Mouse (Mus musculus) MEL (cell line): ENCODE data around the gene Creb3. TPM values are rescaled to one million over a fixed set of nuclear protein-coding genes. Genes with fewer than 3 reads are reported as not detected.
A peak's percentile ranks its signal among the peaks of the same experiment; 100 is the strongest.

Experiments
- DNase-seq: peaks from one replicate; pipeline ENCODE4 v3.0.0; 2011; ENCODE audit warnings: low read depth, low spot score
- H3K27ac ChIP-seq: 2 replicates; pipeline ENCODE4 v1.5.1; 2012; ENCODE audit warnings: low read depth, mild to moderate bottlenecking, control low read depth, low read length, moderate library complexity; ENCODE audit not compliant: control insufficient read depth
- H3K27me3 ChIP-seq, 2 experiments: fragments of 150-350 bp in 1 of 2; sonication (generic) in 1 of 2; 2 replicates each; pipeline ENCODE4 v1.6.1; 2012; ENCODE audit warnings: low read length in 2 of 2, mild to moderate bottlenecking in 2 of 2, improper control_type of control experiment in 1 of 2, moderate library complexity in 1 of 2; ENCODE audit not compliant: insufficient read depth in 2 of 2, control insufficient read depth in 1 of 2
- H3K36me3 ChIP-seq, 2 experiments: 2 replicates each; pipeline ENCODE4 v1.6.1; 2012 to 2014; ENCODE audit warnings: low read length in 2 of 2, improper control_type of control experiment in 1 of 2, inconsistent platforms in 1 of 2, mild to moderate bottlenecking in 1 of 2; ENCODE audit not compliant: insufficient read depth in 2 of 2, control insufficient read depth in 1 of 2
- H3K4me1 ChIP-seq, 2 experiments: fragments of 150-350 bp in 1 of 2; sonication (generic) in 1 of 2; 2 replicates each; pipeline ENCODE4 v1.6.1; 2012; ENCODE audit warnings: low read length in 2 of 2, improper control_type of control experiment in 1 of 2, mild to moderate bottlenecking in 1 of 2; ENCODE audit not compliant: insufficient read depth in 2 of 2, control insufficient read depth in 1 of 2
- H3K4me3 ChIP-seq, 2 experiments: fragments of 150-350 bp in 1 of 2; sonication (generic) in 1 of 2; 2 replicates each; pipeline ENCODE4 v1.5.1; 2012; ENCODE audit warnings: low read depth in 2 of 2, low read length in 2 of 2, mild to moderate bottlenecking in 2 of 2, moderate library complexity in 2 of 2, control low read depth in 1 of 2, improper control_type of control experiment in 1 of 2; ENCODE audit not compliant: control insufficient read depth in 1 of 2, insufficient read depth in 1 of 2
- H3K79me2 ChIP-seq: 2 replicates; pipeline ENCODE4 v1.6.1; 2012; ENCODE audit warnings: mild to moderate bottlenecking, low read length, moderate library complexity; ENCODE audit not compliant: control insufficient read depth, poor library complexity, insufficient read depth
- H3K9ac ChIP-seq: 2 replicates; pipeline ENCODE4 v1.6.1; 2012; ENCODE audit warnings: low read depth, mild to moderate bottlenecking, control low read depth, low read length, moderate library complexity; ENCODE audit not compliant: control insufficient read depth, poor library complexity, severe bottlenecking
- H3K9me3 ChIP-seq: fragments of 150-350 bp; sonication (generic); replicated peaks from 2 replicates; pipeline ENCODE4 v1.6.1; 2012; ENCODE audit warnings: mild to moderate bottlenecking, low read length, improper control_type of control experiment, moderate library complexity; ENCODE audit not compliant: insufficient read depth
- CHD1 ChIP-seq: IDR thresholded peaks from 2 replicates; pipeline ENCODE4 v1.6.1; 2012; ENCODE audit warnings: low read depth, mild to moderate bottlenecking, inconsistent platforms, low read length, improper control_type of control experiment
- EP300 ChIP-seq, 2 experiments: IDR thresholded peaks; 2 replicates each; pipeline ENCODE4 v1.6.1; 2011; ENCODE audit warnings: improper control_type of control experiment in 2 of 2, low read length in 2 of 2, low read depth in 1 of 2, mild to moderate bottlenecking in 1 of 2
- ETS1 ChIP-seq: IDR thresholded peaks from 2 replicates; pipeline ENCODE4 v1.6.1; 2012; ENCODE audit warnings: low read depth, mild to moderate bottlenecking, inconsistent platforms, low read length, improper control_type of control experiment, moderate library complexity
- GATA1 ChIP-seq: IDR thresholded peaks from 2 replicates; pipeline ENCODE4 v1.6.1; 2011; ENCODE audit warnings: low read depth, low read length, improper control_type of control experiment
- HCFC1 ChIP-seq: IDR thresholded peaks from 2 replicates; pipeline ENCODE4 v1.6.1; 2012; ENCODE audit warnings: low read depth, mild to moderate bottlenecking, inconsistent platforms, low read length, improper control_type of control experiment, moderate library complexity
- MAFK ChIP-seq: IDR thresholded peaks from 2 replicates; pipeline ENCODE4 v1.6.1; 2011; ENCODE audit warnings: low read depth, mild to moderate bottlenecking, low read length, improper control_type of control experiment, borderline replicate concordance
- MAX ChIP-seq: IDR thresholded peaks from 2 replicates; pipeline ENCODE4 v1.6.1; 2011; ENCODE audit warnings: low read length, improper control_type of control experiment
- MAZ ChIP-seq: IDR thresholded peaks from 2 replicates; pipeline ENCODE4 v1.6.1; 2012; ENCODE audit warnings: low read depth, mild to moderate bottlenecking, inconsistent platforms, low read length, improper control_type of control experiment
- MYB ChIP-seq: IDR thresholded peaks from 2 replicates; pipeline ENCODE4 v1.6.1; 2011; ENCODE audit warnings: mild to moderate bottlenecking, low read depth, low read length, improper control_type of control experiment
- POLR2AphosphoS2 ChIP-seq: IDR thresholded peaks from 2 replicates; pipeline ENCODE4 v1.6.1; 2011; ENCODE audit warnings: low read length, improper control_type of control experiment
- RCOR1 ChIP-seq: IDR thresholded peaks from 2 replicates; pipeline ENCODE4 v1.6.1; 2012; ENCODE audit warnings: low read depth, mild to moderate bottlenecking, inconsistent platforms, low read length, improper control_type of control experiment
- SIN3A ChIP-seq: IDR thresholded peaks from 2 replicates; pipeline ENCODE4 v1.6.1; 2012; ENCODE audit warnings: low read length, improper control_type of control experiment, inconsistent platforms
- TAL1 ChIP-seq: IDR thresholded peaks from 2 replicates; pipeline ENCODE4 v1.6.1; 2012; ENCODE audit warnings: mild to moderate bottlenecking, inconsistent platforms, low read length, moderate library complexity, mixed read lengths
- TBP ChIP-seq: IDR thresholded peaks from 2 replicates; pipeline ENCODE4 v1.8.0; 2011; ENCODE audit warnings: low read depth, low read length, improper control_type of control experiment
- TCF12 ChIP-seq: IDR thresholded peaks from 2 replicates; pipeline ENCODE4 v1.6.1; 2014; ENCODE audit warnings: low read depth, mild to moderate bottlenecking, inconsistent platforms, low read length, improper control_type of control experiment, moderate library complexity
- USF1 ChIP-seq: IDR thresholded peaks from 2 replicates; pipeline ENCODE4 v1.6.1; 2014; ENCODE audit warnings: low read depth, mild to moderate bottlenecking, inconsistent platforms, low read length, improper control_type of control experiment, moderate library complexity
- ZNF384 ChIP-seq: IDR thresholded peaks from 2 replicates; pipeline ENCODE4 v1.6.1; 2012; ENCODE audit warnings: low read depth, mild to moderate bottlenecking, inconsistent platforms, low read length, improper control_type of control experiment
- polyA plus RNA-seq, 2 experiments: library from polyadenylated mRNA; stranded (reverse) in 1 of 2; unstranded in 1 of 2; fragments of >175 nt in 1 of 2; fragments of >200 nt in 1 of 2; gene quantifications; 2 replicates each; pipeline versions ENCODE4 v1.2.1 to v1.2.4; 2012; ENCODE audit warnings: low replicate concordance in 2 of 2, low read depth in 1 of 2; ENCODE audit not compliant: insufficient read length in 2 of 2, insufficient read depth in 1 of 2, missing spikeins in 1 of 2
- total RNA-seq: library from RNA; depleted of rRNA; stranded (reverse); fragments of 300-350 nt; gene quantifications from 2 replicates; pipeline ENCODE4 v1.2.3, GENCODE M21; 2012

Creb3 gene
- total and polyA plus RNA-seq, 3 experiments = 17.1 to 21.3 TPM; not detected in 1

DNA sequence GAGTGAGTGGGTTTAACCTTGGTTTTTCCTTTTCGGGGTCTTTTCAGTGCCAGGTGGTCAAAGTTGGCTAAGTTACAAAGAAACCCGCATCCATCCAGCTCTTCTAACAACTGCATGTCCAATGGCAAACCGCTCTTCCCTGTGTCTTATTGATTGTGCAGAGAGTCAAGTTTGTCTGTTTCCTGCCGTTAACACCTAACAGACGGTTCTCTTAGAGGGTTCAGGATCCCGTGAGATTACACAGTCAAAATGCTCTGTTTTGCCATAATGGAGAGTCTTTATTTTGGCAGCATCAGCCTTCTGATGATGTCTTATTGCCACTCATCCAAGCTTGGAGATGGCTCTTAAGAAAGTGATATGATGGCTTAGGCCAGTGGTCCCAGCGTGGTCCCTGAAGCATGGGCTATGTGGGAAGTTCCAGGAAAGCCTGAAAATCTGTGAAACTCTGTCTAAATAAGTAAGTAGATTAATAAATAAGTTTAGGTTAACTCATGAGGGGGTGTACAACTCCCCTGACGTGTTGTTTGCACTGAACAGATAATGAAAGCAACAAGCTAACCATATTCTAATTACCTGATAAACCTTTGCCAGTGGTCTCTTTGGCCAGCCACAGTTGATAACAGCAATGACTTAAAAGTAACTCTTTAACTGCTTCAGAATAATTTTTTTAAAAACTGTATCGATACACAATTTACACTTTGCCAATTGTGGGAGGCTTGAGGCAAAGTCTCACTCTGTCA is 38.2 kb downstream of the Creb3 start:
- TF ChIP-seq CHD1 = no peak
- no peak for TF ChIP-seq MAZ
- 0 out of 2 replicates have a peak, but pooled peaks have one; percentile 36 for TF ChIP-seq MAX
- TF ChIP-seq TCF12 = peak; percentile 82
- TF ChIP-seq MYB = peak; percentile 81
- no peak for TF ChIP-seq MAFK
- peak; percentile 83 to 86 for TF ChIP-seq EP300 (IDR thresholded peaks at IDR 0.05; ENCODE audit: low read depth in 1 of 2, low read length in 2 of 2)
- TF ChIP-seq GATA1 = peak; percentile 93
- TF ChIP-seq TBP = 0 out of 2 replicates have a peak, but pooled peaks have one; percentile 13
- peak; percentile 91 for TF ChIP-seq ETS1
- TF ChIP-seq HCFC1 = peak; percentile 30; the same call in 1 of the 2 replicates
- TF ChIP-seq TAL1 = peak; percentile 50
- peak; percentile 76 for TF ChIP-seq SIN3A
- no peak for TF ChIP-seq POLR2AphosphoS2
- TF ChIP-seq RCOR1 = peak; percentile 90
- Histone ChIP-seq H3K4me3 (peak overlapping the region; percentile 29 to 43), H3K36me3 (peaks cover 0 to 51% of the 10 kb centered on the region in 2 experiments; a peak in 2 of 4 replicates), H3K79me2 (no peaks in the 10 kb centered on the region), H3K9me3 (no peaks in the 10 kb centered on the region), H3K27me3 (no peaks in the 10 kb centered on the region), H3K4me1 (peaks cover 37 to 41% of the 10 kb centered on the region in 2 experiments), H3K9ac (peak overlapping the region; percentile 47), H3K27ac (peak overlapping the region; percentile 73)
- DNase-seq = peak; percentile 62

DNA sequence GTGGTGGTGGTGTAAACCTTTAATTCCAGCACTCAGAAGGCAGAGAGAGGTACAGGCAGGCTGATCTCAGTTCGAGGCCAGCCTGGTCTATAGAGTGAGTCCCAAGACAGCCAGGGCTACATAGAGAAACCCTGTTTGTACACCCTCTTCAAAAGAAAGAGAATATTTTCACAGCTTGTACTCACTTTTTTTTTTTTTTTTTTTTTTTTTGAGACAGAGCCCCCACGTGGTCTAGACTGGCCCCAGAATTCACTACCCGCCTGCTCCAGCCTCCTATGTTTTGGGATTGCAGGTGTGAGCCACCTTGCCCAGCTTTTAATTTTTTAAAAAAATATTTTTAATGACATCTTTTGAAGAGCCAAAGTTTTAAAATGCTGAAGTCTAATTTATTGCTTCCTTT is 42.0 kb downstream of the Creb3 start:
- Histone ChIP-seq H3K9me3 (no peaks in the 10 kb centered on the region), H3K4me3 (no peak overlapping the region), H3K36me3 (peaks cover 0 to 39% of the 10 kb centered on the region in 2 experiments; a peak in 2 of 4 replicates), H3K79me2 (no peaks in the 10 kb centered on the region), H3K27me3 (no peaks in the 10 kb centered on the region), H3K27ac (no peak overlapping the region), H3K4me1 (peaks cover 30% of the 10 kb centered on the region in 2 experiments), H3K9ac (no peak overlapping the region)
- DNase-seq = no peak
- TF ChIP-seq USF1 (peak; percentile 37; the same call in 1 of the 2 replicates), TCF12 (no peak), ZNF384 (peak; percentile 80)
